Mouse (Mus musculus) G1E (cell line): ENCODE measurements around the gene Pcdh15. TPM values are rescaled to one million over a fixed set of nuclear protein-coding genes. Genes with fewer than 3 reads are reported as not detected.

Experiments
- ATAC-seq: 2 replicates; pipeline ENCODE4 v1.8.0; 2016; ENCODE audit warnings: mild to moderate bottlenecking; ENCODE audit not compliant: insufficient number of reproducible peaks, poor library complexity, low FRiP score, severe bottlenecking; ENCODE audit errors: extremely low read depth
- DNase-seq: peaks from one replicate; pipeline ENCODE4 v3.0.0; 2012; ENCODE audit warnings: low spot score
- H3K27me3 ChIP-seq: 2 replicates; pipeline ENCODE4 v1.6.1; 2012; ENCODE audit warnings: mild to moderate bottlenecking, low read length, inconsistent platforms; ENCODE audit not compliant: insufficient read depth
- H3K36me3 ChIP-seq: replicated peaks from 2 replicates; pipeline ENCODE3; 2012; ENCODE audit warnings: mild to moderate bottlenecking, inconsistent platforms
- H3K4me1 ChIP-seq: 2 replicates; pipeline ENCODE4 v1.6.1; 2012; ENCODE audit warnings: low read depth, low read length, inconsistent platforms, mixed read lengths; ENCODE audit not compliant: insufficient read depth
- H3K4me3 ChIP-seq: 2 replicates; pipeline ENCODE4 v1.5.1; 2012; ENCODE audit warnings: low read depth, mild to moderate bottlenecking, inconsistent platforms, low read length, moderate library complexity, mixed read lengths
- H3K9me3 ChIP-seq: replicated peaks from 2 replicates; pipeline ENCODE4 v1.6.1; 2012; ENCODE audit warnings: inconsistent platforms
- CTCF ChIP-seq: IDR thresholded peaks from 2 replicates; pipeline ENCODE4 v1.5.1; 2012; ENCODE audit warnings: low read depth, low read length, inconsistent platforms, mixed read lengths
- GATA1 ChIP-seq: IDR thresholded peaks from 2 replicates; pipeline ENCODE4 v1.6.1; 2012; ENCODE audit warnings: borderline replicate concordance, low read length, inconsistent platforms, mixed read lengths
- GATA2 ChIP-seq: IDR thresholded peaks from 2 replicates; pipeline ENCODE4 v1.6.1; 2012; ENCODE audit warnings: low read depth, low read length, inconsistent platforms, borderline replicate concordance
- POLR2AphosphoS5 ChIP-seq: IDR thresholded peaks from 2 replicates; pipeline ENCODE4 v1.6.1; 2012; ENCODE audit warnings: low read depth, low read length, inconsistent platforms; ENCODE audit not compliant: insufficient replicate concordance
- TAL1 ChIP-seq: conservative IDR thresholded peaks from 2 replicates; pipeline ENCODE4 v1.6.1; 2012; ENCODE audit warnings: low read depth, low read length, inconsistent platforms, mixed read lengths
- polyA plus RNA-seq: library from polyadenylated mRNA; stranded (reverse); fragments of >175 nt; gene quantifications from 2 replicates; pipeline ENCODE4 v1.2.3, GENCODE M21; 2012
- total RNA-seq, 2 experiments: library from RNA; stranded (forward) in 1 of 2; stranded (reverse) in 1 of 2; fragments of 200-1000 nt in 1 of 2; fragments of >200 nt in 1 of 2; fragmentation: Nextera tagmentation in 1 of 2; gene quantifications; 2 replicates each; pipeline ENCODE4 v1.2.3; 2014 to 2017

The Pcdh15 gene
- total and polyA plus RNA-seq, 3 experiments, result 0.38 TPM; not detected in 2

DNA sequence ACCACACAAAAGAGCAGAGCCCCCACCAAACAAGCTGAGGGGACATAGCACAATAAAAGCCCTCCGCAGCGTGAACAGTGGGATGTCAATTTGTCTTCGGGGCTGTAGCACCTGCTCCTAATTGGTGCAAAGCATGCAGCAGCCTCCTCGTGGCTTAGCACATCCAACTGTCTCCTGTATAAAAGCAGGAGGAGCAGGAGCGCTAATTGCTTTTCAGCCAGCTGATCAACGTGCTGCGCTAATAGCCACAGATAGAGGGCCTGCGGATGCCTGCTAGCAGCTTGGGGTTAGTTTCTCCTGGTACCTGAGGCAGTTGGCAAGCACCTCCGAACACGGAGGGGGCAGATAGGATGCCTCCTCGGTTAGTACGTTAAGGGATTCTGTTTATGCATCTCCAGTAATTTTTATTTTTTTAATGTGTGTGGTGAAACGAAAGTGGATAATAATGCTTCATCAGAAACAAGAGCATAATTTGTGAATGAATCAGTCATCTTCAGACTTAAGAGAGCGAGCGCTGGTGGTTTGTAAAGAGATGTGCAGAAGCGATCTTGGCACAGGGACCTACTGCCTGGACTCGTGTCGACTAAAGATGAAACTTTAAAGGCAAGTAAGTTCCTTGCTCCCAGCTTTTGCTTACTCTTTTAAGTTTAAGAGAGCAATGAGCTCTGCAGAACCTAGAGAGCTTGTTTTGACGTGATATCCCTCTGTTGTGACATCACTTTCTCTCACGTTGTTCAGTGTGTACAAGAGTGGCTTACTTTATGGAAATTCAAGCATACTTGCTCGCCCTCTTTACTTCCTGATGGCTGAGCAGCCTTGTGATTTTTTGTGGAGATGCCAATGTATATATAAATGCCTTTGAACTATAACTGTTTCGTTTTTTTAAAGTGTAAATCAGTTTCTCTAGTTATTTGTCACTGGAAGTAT is 722.8 kb downstream of the Pcdh15 start:
- no peaks in the 10 kb centered on the region for H3K27me3 ChIP-seq
- DNase-seq, result no peak

DNA sequence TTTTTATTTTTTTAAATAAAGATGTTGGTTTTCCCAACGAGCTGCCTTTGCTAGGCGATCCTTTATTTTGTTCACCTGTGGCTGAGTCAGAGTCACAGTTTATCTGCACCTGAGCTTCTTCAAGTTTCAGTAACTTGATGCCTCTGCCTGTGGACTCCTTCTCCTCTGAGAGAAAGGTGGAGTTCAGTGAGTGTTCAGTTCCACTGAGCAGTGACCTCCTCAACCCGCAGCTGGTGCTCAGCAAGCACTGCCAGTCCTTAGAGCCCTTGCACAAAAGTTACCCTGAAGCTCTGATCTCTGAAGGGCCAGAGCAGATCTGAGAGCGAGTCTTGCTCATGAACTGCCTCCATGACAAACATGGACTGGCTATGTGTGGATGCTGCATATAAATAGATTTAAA is 724.1 kb downstream of the Pcdh15 start:
- no peak for ATAC-seq
- no peak for DNase-seq
- H3K36me3 ChIP-seq, result no peaks in the 10 kb centered on the region
- no peaks in the 10 kb centered on the region for H3K27me3 ChIP-seq
- TF ChIP-seq POLR2AphosphoS5, result no peak
- no peak for TF ChIP-seq TAL1
- no peak for TF ChIP-seq GATA2
- TF ChIP-seq CTCF, result no peak
- no peak for TF ChIP-seq GATA1
- H3K9me3 ChIP-seq, result peaks cover 12% of the 10 kb centered on the region
- H3K4me1 ChIP-seq, result no peaks in the 10 kb centered on the region
- H3K4me3 ChIP-seq, result no peak overlapping the region

More for the DNA sequence above, 722.8 kb downstream of the Pcdh15 start:
- Histone ChIP-seq H3K36me3 (no peaks in the 10 kb centered on the region), H3K4me3 (no peak overlapping the region), H3K9me3 (peaks cover 12% of the 10 kb centered on the region), H3K4me1 (no peaks in the 10 kb centered on the region)
- no peak for ATAC-seq
- TF ChIP-seq TAL1 (no peak), CTCF (no peak), GATA2 (no peak), POLR2AphosphoS5 (no peak), GATA1 (no peak)

DNA sequence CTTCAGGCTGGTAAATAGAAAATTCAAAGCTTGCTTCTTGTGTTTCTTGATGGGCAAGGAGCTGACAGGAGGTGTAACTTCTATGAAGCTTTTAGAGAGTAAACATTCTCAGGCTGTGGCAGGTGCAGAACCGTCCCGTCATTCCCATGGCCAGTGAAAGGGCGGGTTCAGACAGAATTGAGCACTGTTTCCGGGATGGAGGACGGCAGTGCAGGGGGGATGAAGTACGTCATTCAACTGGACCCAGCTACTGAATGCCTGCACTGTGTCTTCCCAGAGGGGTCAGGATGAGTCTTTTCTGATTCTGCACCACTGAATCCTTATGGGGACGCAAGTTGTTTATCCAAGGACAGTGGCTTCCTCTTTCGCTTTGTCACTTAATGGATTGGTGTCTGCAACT is 727.2 kb downstream of the Pcdh15 start:
- ATAC-seq, result no peak
- TF ChIP-seq GATA1 (no peak), TAL1 (no peak), CTCF (no peak), POLR2AphosphoS5 (no peak), GATA2 (no peak)
- no peaks in the 10 kb centered on the region for H3K36me3 ChIP-seq
- peaks cover 12% of the 10 kb centered on the region for H3K9me3 ChIP-seq
- H3K4me3 ChIP-seq, result no peak overlapping the region
- H3K27me3 ChIP-seq, result no peaks in the 10 kb centered on the region
- H3K4me1 ChIP-seq, result no peaks in the 10 kb centered on the region
- DNase-seq, result no peak

DNA sequence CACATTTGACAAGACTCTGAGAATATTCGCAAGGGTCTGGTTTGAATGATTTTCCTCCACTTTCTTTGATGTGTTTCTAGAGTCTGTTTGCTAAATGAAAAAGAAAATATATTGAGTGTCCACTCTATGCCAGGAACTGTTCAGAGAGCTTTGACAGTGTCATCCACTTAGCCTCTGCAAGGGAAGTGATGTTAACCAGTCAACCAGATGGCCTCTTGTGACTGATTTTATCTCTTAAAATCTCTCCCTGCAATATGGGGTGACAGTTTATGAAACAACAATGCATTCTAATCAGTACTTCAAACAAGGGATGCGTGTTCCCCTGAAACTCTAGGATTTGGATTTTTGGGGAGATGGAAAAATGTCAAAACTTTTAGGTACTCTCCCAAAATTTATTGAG is 729.6 kb downstream of the Pcdh15 start:
- DNase-seq, result no peak
- no peak for TF ChIP-seq GATA1
- TF ChIP-seq POLR2AphosphoS5, result no peak
- TF ChIP-seq CTCF, result no peak
- TF ChIP-seq TAL1, result no peak
- TF ChIP-seq GATA2, result no peak
- no peaks in the 10 kb centered on the region for H3K27me3 ChIP-seq
- peaks cover 13% of the 10 kb centered on the region for H3K9me3 ChIP-seq
- ATAC-seq, result no peak
- no peak overlapping the region for H3K4me3 ChIP-seq
- H3K4me1 ChIP-seq, result no peaks in the 10 kb centered on the region
- H3K36me3 ChIP-seq, result no peaks in the 10 kb centered on the region

DNA sequence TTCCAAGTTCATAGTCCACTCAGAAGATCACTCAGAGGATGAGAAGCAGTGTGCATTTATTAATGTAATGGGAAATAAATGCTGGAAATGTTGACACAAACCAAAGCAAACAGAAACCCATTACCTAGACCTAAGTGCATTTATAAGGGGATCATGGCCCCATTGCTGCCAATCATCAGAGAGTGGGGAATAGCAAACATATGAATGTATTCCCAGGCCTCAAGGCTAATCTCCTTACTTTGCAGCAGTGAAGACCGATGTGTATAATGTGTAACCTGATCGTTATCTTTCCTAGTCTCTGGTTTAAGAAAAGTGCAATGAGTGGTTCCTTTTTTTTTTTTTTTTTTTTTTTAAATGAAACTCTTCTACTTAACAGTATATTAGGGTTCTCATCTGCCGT is 745.9 kb downstream of the Pcdh15 start:
- Histone ChIP-seq H3K27me3 (no peaks in the 10 kb centered on the region), H3K4me1 (no peaks in the 10 kb centered on the region), H3K4me3 (no peak overlapping the region), H3K9me3 (peaks cover 9% of the 10 kb centered on the region), H3K36me3 (no peaks in the 10 kb centered on the region)
- no peak for TF ChIP-seq TAL1
- TF ChIP-seq POLR2AphosphoS5, result no peak
- no peak for TF ChIP-seq GATA1
- no peak for TF ChIP-seq CTCF
- no peak for TF ChIP-seq GATA2
- DNase-seq (no peak), ATAC-seq (no peak)

DNA sequence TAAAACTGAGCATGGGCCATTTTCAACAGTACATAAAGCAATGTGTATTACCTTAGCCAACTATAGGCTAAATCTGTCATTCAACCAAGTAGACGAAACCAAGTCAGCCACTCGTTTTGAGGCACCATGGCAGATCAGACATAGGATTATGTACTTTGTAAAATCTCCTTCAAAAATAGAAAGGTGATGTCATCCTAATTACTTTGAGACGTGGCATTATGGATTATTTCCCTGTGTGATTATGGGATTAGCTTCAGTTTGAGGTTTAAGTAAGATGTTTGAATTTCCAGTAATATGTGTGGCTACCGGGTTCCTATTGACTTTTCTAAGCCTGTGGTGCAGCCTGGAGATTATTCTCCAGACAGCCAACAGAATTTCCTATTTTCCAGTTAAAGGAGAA is 763.0 kb downstream of the Pcdh15 start:
- DNase-seq, result no peak
- Histone ChIP-seq H3K4me3 (no peak overlapping the region), H3K4me1 (no peaks in the 10 kb centered on the region), H3K36me3 (no peaks in the 10 kb centered on the region), H3K27me3 (no peaks in the 10 kb centered on the region), H3K9me3 (no peaks in the 10 kb centered on the region)
- TF ChIP-seq CTCF, result no peak
- TF ChIP-seq POLR2AphosphoS5, result no peak
- TF ChIP-seq GATA1, result no peak
- no peak for TF ChIP-seq GATA2
- no peak for TF ChIP-seq TAL1
- ATAC-seq, result no peak
